Mouse (Mus musculus) R1 (cell line): ENCODE data around the gene Acp6.

Source experiments
- DNase-seq: peaks from one replicate; pipeline ENCODE4 v3.0.0-alpha.2; 2018; ENCODE audit warnings: low read depth, low spot score

The Acp6 gene

GRCm38 (mm10) chr3:97185098-97185860, 26.7 kb downstream of the Acp6 start:
- peak; percentile 78 for DNase-seq

GRCm38 (mm10) chr3:97196571-97196970, 38.0 kb downstream of the Acp6 start:
- no peak for DNase-seq

GRCm38 (mm10) chr3:97199261-97199660, 40.7 kb downstream of the Acp6 start:
- DNase-seq, result peak; percentile 33

GRCm38 (mm10) chr3:97201943-97202342, 43.4 kb downstream of the Acp6 start:
- peak; percentile 79 for DNase-seq

- no peak for DNase-seq
These were observed 45.3 kb downstream of the Acp6 start for GRCm38 (mm10) chr3:97203880-97204279.

GRCm38 (mm10) chr3:97206521-97206920, 47.9 kb downstream of the Acp6 start:
- DNase-seq, result no peak

GRCm38 (mm10) chr3:97209351-97209750, 50.8 kb downstream of the Acp6 start:
- DNase-seq, result no peak

- no peak for DNase-seq
These were observed 52.6 kb downstream of the Acp6 start for GRCm38 (mm10) chr3:97211177-97211576.

GRCm38 (mm10) chr3:97213871-97214270, 55.3 kb downstream of the Acp6 start:
- no peak for DNase-seq

- DNase-seq, result no peak
These were observed 55.9 kb downstream of the Acp6 start for GRCm38 (mm10) chr3:97214439-97214838.

GRCm38 (mm10) chr3:97215526-97215925, 56.9 kb downstream of the Acp6 start:
- DNase-seq, result no peak

- DNase-seq, result no peak
These were observed 64.7 kb downstream of the Acp6 start for GRCm38 (mm10) chr3:97223261-97223660.

GRCm38 (mm10) chr3:97225231-97225630, 66.7 kb downstream of the Acp6 start:
- no peak for DNase-seq

- peak; percentile 45 for DNase-seq
These were observed 68.1 kb downstream of the Acp6 start for GRCm38 (mm10) chr3:97226719-97227118.
